Mouse (Mus musculus) adrenal gland, postnatal 36 days (tissue): ENCODE results near the gene Ctdsp1. TPM values are rescaled to one million over a fixed set of nuclear protein-coding genes. Genes with fewer than 3 reads are reported as not detected.
"Not testable (repeated sequence)": the region's sequence is repeated elsewhere in the genome, so short reads cannot be mapped to it uniquely, and the experiment has no call there.

ENCODE experiments used
- DNase-seq, 2 experiments: peaks; one replicate each; pipeline ENCODE4 v3.0.0; 2021; ENCODE audit warnings: mixed read lengths in 1 of 2
- total RNA-seq, 2 experiments: library from RNA; stranded (reverse); gene quantifications; 2 replicates each; pipeline ENCODE4 v1.2.3; 2021

The Ctdsp1 gene
- total RNA-seq, 2 experiments from 2014 or later: 128 to 176 TPM

DNA sequence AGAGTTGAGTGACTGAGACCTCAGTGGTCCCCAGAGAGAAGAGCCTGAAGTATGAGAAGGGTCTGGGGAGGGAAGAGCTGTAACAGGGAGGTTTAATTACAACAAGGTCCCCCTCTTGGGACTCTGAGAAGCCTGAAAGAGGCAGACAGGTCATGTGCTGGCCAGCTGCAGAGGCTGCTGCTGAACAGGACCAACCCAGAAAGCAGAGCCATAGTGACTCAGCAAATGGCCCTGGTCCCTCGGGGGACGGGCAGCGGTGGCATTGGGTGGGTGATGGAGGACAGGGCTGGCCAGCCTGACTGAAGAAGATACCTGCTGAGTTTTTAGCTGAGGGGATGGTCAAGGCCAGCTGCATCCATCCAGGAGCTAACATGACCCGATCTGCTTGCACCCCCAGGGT lies 14.9 kb upstream of the Ctdsp1 start:
- DNase-seq: peak; percentile 81 to 86

DNA sequence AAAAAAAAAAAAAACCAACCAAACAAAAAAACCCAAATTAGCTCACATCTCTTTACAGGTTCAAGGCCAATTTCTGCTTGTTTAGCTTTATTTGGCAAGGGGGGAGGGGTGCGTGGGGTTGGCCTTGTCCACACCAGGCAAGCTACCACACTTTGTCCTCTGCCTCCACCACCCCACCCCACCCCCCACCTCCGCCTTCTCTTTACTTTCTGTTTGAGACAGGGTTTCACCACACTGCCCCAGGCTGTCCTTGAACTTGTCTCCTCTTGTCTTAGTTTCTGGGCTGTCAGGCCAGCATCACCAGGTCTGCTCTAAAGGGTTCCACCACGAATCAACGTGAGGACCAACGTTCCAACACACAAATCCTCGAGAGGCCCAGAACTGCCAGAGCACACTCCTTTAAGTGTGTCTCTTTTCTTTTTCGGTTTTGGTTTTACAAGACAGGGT lies 12.2 kb upstream of the Ctdsp1 start:
- DNase-seq: peak in 1 of 2 experiments; percentile 33

DNA sequence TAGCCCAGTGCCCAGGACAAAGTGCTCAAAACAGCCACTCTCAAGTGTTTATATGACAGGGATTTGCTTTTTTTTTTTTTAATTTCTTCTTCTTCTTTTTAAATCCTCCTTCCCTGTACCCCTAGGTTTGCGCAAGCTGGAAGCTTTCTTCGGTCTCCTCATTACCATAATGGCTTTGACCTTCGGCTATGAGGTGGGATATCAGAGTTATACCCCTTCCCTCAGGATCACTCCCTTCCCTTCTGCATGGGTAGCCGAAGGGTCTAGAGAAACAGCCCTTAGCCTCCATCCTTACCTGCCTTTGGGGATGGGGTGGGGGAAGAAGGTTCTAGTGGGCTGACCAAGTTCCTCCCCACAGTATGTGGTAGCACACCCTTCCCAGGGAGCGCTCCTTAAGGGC lies 10.8 kb upstream of the Ctdsp1 start:
- no peak for DNase-seq

DNA sequence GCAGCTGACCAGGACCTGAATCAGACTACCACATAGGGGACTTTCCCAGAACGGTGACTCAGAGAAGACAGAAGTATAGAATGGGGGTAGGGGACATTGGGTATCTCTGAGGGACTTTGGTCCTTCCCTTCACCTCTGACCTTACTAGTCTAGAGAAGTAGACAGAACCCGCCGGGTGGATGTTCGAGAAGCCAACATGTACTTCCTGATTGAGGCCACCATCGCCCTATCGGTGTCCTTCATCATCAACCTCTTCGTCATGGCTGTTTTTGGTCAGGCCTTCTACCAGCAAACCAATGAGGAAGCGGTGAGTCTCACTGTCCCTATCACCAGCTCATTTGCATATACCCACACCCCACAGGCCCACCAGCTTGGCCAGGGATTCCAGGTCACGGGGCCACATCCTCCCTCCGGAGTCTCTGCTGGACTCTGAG lies 9.7 kb upstream of the Ctdsp1 start:
- DNase-seq: no peak

DNA sequence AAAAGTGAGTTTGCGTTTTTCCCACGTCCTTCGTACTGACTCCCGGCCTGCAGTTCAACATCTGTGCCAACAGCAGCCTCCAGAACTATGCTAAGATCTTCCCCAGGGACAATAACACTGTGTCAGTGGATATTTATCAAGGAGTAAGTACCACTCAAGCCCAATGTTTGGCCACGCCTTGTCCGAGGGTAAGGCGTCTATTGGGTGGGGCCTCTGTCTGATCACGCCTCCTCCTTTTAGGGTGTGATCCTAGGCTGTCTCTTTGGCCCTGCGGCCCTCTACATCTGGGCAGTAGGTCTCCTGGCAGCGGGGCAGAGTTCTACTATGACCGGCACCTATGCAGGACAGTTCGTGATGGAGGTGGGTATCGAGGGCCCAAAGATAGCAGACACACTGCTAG lies 7.9 kb upstream of the Ctdsp1 start:
- no peak for DNase-seq

DNA sequence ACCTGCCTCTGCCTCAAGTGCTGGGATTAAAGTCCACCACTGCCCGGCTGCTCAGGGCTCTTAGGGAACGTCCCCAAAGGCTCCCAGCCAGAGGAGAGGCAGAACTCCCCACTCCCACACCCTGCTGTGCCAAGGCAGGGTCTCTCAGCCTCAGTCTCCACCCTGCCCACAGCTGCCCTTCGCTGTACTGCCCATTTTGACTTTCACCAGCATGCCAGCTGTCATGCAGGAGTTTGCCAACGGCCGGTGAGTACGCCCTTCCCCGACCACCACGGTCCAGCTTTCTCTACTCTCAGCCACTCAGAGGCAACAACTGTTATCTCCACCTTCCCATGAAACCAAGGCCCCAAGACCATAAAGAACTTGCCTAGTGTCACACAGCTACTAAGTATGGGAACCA lies 6.8 kb upstream of the Ctdsp1 start:
- DNase-seq: no peak

DNA sequence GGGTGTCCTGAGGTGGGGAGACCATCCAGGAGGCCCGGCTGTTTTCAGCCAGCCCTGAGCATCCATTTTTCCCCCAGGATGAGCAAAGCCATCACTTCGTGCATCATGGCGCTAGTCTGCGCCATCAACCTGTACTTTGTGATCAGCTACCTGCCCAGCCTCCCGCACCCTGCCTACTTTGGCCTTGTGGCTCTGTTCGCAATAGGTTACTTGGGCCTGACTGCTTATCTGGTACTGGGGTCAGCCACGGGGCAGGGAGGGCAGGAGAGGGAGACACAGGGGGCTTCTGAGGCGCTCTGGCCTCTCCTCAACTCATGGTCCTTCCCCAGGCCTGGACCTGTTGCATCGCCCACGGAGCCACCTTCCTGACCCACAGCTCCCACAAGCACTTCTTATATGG lies 6.2 kb upstream of the Ctdsp1 start:
- no peak for DNase-seq

DNA sequence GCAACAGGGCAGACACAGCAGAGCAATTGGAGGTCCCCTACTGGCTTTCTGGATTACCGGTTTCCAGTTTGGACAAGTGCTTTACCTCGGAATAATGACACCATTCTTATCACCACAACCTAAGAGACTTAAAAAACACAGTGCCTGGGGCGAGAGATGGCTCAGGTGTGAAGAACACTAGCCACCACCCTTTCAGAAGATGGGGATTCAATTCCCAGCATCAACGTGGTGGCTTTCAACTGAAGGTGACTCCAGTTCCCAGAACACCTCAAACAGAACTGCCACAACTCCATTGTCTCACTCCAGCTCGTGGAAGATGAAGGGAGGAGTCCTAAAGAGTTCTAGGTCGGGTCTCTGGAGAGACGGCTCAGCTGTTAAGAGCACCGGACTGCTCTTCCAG lies 5.8 kb upstream of the Ctdsp1 start:
- no peak for DNase-seq

DNA sequence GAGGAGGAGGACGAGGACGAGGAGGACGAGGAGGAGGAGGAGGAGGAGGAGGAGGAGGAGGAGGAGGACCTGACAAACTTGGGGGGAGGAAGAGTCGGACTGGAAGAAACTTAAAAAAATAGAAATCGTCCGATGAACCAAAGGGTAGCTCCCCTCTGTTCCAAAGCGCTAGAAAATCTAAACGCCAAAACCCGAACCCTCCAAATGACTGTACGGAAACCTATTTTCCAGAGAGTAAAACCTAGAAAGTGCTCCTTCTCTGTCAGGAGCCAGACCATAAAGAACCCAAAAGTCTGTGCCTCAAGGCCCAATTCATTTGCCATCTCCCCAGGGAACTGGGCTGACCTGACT lies 5.0 kb upstream of the Ctdsp1 start:
- DNase-seq: no peak

DNA sequence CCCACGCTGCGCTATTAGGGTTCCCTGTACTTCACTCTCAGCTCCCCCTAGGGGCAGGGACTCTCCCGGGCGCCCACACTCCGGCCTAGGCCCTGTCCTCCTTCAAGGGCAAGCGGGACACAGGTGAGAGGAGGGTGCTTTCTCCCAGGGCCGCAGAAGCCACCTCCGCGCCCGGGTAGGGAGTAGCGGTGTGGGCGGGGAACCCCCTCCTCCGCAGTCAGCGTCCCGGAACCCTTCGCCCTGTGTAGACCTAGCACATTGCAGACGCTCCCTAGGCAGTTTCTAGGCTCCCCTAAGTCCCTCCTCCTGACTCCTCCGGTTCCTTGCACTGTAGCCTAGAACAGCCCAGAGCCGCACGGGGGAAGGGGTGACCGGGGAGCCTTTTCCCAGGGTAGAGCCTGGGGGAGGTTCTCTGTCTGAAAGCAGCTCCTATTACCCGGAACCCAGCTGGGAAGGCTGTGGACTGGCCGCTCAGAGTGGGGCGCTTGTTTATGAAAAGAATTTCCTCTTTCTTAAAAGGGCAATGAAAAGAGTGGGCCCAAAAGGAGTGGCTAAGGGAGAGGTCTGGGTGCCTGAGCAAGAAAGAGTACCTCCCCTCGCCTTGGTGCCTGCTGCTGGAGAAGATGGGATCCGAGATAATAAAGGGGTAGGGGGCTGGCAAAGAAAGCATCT lies 4.5 kb upstream of the Ctdsp1 start:
- DNase-seq: peak; percentile 94

DNA sequence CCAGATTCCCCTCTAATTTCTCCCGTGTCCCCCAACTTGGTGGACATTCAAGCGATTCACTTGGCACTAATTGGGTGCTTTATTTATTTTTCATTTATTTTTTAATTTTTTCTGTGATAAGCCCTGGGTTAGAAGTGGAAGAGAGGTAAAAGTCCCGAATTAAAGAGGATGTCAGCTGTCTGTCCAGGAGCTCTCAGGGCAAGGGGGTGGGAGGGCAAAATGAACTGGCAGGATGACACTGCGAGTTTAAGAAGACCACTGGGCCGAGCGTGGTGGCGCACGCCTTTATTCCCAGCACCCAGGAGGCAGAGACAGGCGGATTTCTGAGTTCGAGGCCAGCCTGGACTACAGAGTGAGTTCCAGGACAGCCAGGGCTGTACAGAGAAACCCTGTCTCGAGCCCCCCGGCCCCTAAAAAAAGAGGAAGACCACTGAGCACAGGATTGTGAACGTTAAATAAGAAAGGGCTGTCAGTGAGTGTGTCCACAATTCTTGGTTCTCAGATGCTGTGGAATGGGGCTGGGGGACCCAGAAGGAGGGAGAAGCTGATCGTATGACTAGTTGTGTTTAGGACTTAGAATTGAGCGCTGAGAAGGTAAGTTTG lies 3.8 kb upstream of the Ctdsp1 start:
- DNase-seq: peak in 1 of 2 experiments; percentile 30

DNA sequence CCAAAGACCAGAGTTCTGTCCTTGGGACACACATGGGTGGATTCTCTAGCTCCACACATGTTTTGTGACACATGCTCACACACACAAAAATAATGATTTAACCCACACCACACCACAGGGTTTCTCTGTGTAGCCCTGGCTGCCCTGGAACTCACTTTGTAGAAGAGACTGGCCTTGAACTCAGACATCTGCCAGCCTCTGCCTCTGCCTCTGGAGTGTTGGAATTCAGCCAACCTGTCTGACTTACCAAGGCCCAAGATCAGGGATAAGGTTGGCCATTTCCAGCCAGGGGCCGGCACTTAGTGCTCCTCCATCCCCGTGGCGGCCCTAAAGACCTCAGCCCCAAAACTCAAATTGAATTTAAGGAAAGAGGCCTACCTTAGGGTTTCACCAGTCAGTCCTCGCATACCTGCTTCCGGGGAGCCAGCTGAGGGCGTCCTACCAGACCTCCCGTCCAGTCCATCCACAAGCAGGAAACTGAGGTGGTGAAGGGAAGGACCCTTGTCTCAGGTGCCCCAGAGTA lies 2.9 kb upstream of the Ctdsp1 start:
- DNase-seq: peak; percentile 44 to 48

DNA sequence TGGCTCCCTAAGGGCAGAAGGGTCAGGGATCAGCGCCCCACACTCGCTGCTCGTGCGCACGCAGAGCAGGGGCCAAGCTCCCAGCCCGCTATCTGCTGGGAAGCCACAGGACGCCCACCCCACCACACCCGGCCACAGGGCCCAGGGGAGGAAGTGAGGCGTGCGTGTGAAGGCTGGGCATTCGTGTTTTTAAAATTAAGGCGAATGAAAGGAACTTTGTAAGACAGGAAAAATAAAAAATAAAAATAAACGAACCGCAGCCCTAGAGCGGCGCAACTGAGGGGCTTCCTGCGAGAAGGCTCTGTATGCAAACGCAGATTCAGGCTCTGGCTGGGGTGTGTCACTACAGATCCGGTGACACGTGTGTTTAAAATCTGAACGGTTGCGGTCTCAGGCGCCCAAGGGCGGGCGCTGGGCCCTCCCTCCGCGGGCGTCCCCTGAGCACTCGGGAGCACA lies 1.4 kb upstream of the Ctdsp1 start:
- DNase-seq: peak; percentile 63 to 65

DNA sequence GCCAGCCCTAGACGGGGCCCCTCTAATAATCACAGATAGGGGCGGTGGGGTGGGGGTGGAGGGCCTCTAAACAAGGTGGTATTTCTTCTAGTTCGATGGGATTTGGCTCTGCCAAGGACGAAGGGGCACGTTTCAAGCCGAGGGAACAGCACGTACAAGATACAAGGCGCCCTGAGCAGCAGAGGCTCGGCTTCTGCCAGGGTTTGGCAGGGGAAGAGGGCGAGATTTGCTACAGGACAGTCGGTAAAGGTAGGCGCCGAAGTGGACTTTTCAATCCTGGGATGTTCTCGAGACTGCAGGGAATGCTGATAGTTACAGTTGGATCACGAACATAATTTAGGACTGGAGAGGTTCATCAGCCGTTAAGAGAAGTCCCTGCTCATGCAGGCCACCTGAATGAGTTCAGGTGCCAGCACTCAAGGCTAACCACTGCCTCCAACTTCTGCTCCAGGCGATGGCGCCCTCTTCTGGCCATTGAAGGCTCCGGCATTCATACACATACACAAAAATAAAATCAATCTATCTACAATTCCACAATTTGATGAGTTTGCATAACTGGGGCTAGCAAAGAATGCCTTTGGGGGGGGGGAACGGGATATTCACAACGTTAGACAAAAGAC lies 912 bp upstream of the Ctdsp1 start:
- DNase-seq: peak; percentile 72 to 77

DNA sequence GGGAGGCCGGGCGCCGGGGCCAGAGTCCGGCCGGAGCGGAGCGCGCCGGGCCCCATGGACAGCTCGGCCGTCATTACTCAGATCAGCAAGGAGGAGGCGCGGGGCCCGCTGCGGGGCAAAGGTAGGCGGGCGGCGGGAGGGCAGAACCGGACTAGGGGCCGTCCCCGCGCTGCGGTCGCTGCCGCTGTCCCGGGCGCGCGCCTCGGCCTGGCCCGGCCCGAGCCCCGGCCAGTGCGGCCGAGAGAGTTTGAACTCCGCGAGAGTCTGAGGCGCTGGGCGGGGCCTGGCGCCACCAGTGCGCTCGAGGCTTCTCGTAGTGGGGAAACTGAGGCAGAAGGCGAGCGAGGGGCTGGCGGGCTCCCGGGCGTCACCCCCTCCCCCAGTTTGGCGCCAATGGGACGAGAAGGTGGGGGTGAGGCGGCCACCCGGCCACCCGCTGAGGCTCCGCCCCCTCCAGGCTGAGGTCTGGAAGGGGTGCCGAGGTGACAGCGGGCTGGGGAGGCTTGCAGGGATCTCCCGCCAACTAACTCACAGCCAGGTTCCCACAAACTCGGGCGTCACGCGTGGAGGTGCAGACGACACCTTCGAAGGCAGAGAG lies 634 bp downstream of the Ctdsp1 start:
- DNase-seq: peak; percentile 88 to 94

DNA sequence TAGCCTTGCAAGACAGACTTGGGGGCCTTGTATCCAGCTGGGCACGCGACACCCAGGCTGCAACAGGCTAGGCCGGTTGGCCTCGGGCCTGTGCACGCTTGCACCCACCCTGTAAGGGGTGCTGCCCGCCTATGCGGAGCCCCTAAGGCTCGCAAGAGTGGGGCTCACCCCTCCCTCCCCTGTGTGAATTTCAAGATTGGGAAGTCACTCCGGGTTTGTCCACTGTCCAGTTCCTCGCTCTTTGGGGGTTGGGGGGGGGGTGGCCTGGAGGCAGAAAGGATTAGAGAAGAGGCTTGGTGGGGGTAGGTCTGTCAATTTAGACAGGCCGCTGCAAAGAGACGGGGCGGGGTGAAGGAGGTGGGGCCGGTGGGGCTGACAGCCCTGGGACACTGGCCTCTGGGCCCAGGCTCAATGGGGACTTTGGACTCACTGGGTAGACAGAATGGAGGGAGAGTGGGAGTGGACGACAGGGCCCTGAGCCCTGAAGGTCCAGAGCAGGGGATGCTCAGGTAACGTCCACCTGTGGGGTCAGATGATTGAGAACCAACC lies 1.2 kb downstream of the Ctdsp1 start:
- peak; percentile 40 to 63 for DNase-seq

DNA sequence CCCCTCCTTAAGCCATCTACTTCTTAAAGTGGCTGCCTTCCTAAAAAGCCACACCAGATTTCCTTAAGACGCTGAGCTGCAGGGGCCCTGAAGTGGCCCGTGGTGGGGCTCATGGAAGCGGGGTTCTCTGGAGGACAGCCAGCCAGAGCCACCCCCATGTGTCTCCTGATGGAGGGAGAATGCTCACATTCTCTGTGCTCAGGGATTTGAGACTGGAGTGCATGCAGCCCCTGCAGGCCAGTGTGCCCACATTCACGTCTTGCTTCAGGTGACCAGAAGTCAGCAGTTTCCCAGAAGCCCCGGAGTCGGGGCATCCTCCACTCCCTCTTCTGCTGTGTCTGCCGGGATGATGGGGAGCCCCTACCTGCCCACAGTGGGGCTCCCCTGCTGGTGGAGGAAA lies 1.7 kb downstream of the Ctdsp1 start:
- DNase-seq: peak in 1 of 2 experiments; percentile 6

DNA sequence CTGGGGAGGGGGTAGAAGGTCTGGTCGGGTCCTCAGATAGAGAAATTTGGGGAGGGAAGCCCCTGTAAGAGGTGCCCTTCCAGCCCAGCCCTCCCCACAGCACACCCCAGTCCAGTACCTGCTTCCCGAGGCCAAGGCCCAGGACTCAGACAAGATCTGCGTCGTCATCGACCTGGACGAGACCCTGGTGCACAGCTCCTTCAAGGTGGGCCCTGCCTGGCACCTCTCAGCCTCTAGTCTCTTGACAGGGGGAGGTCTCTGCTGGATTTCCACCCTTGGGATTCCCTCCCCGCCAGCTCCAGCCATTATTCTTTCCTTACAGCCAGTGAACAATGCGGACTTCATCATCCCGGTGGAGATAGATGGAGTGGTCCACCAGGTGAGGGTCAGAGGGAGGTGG lies 2.4 kb downstream of the Ctdsp1 start:
- DNase-seq: no peak

DNA sequence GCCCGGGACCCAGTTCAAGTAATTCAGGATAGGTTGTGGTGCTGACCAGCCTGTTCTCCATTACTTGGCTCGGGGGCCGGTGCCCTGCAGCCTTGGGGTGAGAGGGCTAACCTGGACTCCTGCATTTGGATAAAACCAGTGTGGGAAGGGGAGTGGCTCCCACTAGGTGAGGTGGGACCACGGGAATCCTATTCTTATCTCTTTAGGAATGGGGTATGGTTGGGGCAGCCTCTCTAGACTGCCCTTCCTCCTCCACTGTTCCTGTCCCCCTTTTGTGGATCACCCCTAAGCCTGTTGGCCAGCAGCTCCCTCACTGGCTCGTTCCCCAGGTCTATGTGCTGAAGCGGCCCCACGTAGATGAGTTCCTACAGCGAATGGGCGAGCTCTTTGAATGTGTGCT lies 3.0 kb downstream of the Ctdsp1 start:
- DNase-seq: no peak

DNA sequence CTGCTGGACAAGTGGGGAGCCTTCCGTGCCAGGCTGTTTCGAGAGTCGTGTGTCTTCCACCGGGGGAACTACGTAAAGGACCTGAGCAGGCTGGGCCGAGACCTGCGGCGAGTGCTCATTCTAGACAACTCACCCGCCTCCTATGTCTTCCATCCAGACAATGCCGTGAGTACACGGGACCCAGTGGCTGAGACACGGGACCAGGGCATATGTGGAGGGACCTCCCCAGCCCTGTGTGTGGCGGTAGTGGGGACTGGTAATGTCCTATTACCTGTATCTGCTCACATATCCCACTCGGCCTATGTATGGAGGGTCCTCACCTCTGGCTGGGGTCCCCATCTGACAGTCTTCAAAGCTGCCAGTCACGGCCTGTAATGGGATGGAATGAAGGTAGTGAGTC lies 3.5 kb downstream of the Ctdsp1 start:
- DNase-seq: no peak

DNA sequence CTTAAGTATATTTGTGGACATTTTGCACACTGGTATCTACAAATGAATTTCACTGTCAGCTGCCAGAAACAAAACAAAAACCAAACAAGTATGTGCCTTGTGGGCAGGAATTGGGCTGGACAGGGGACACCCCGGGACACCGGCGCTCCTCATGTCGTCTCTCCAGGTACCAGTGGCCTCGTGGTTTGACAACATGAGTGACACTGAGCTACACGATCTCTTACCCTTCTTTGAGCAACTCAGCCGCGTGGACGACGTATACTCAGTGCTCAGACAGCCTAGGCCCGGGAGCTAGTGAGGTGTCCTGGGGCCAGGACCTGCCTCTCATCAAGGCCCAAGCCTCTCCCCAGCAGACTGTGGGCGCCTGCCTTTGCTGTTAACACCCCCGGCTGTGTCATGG lies 4.0 kb downstream of the Ctdsp1 start:
- DNase-seq: no peak

DNA sequence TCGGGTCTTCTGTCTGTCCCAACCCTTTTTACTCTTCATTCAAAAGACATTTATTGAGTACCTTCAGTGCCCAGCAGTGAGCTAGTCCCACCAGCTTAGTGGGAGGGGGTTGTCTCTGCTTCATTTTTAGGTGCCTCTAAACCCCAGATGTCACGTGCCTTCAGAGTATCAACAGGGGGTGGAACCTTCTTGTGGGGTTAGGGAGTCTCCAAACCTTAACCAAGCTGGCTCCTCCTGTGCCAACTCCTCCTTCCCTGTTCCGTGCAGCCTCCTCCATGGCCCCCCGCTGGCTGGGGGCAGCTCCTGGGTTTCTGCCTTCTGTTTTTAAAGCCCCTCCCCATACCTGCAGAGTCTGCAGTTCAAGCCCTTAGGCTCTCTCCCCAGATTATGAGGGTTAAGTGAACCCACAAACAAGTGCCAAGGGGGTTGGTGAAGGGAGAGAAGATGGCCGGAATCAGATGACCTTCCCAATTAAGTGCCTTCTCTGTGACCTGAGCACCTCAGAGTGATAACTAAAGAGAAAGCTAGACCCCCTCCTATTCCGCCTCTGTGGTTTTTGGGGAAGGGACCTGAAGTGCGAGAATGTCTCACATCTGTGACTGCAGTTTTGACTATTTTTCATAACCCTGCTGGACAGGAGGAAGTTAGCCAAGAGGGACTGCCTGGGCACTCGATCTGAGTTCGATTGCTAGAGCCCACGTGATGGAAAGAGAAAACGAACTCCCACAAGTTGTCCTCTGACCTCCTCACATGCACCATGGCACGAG lies 5.3 kb downstream of the Ctdsp1 start:
- not testable (repeated sequence) for DNase-seq
